Mouse (Mus musculus): ENCODE measurements at regions not wholly inside any gene's neighbourhood (a gene's known extent, or its start where the extent isn't known, plus 50 kb on each side); places are given as distances from the start of the nearest gene placed in this dataset.

- no peaks in the 10 kb centered on the region for H3K4me1 ChIP-seq (ENCODE audit: control insufficient read depth, insufficient read depth, low read length)
- no peak overlapping the region for H3K4me3 ChIP-seq (replicated peaks; ENCODE audit: control insufficient read depth, low read depth, low read length)
- no peak overlapping the region for H3K27ac ChIP-seq (ENCODE audit: control insufficient read depth, insufficient read depth, low read depth, low read length, poor library complexity)
- WGBS, result 72% methylated on average over 3 of the region's 3 CpGs
- TF ChIP-seq CTCF (IDR thresholded peaks at IDR 0.05; ENCODE audit: control insufficient read depth, insufficient read depth, low read length), result no peak
Measured at GRCm38 (mm10) chr8:33123061-33123587, 305.4 kb upstream of the 5930422O12Rik start.

GRCm38 (mm10) chr8:33126981-33127380, 301.5 kb upstream of the 5930422O12Rik start:
- Histone ChIP-seq H3K4me1 (ENCODE audit: control insufficient read depth, insufficient read depth, low read length) (no peaks in the 10 kb centered on the region), H3K27ac (ENCODE audit: control insufficient read depth, insufficient read depth, low read depth, low read length, poor library complexity) (no peak overlapping the region), H3K4me3 (replicated peaks; ENCODE audit: control insufficient read depth, low read depth, low read length) (no peak overlapping the region)
- TF ChIP-seq POLR2A (IDR thresholded peaks at IDR 0.05; ENCODE audit: borderline replicate concordance, control insufficient read depth, low read depth, low read length) (no peak), CTCF (IDR thresholded peaks at IDR 0.05; ENCODE audit: control insufficient read depth, insufficient read depth, low read length) (no peak)
- 81% methylated on average over 2 of the region's 2 CpGs for WGBS

GRCm38 (mm10) chr8:33138874-33139273, 289.6 kb upstream of the 5930422O12Rik start:
- Histone ChIP-seq H3K4me1 (ENCODE audit: control insufficient read depth, insufficient read depth, low read length) (no peaks in the 10 kb centered on the region), H3K27ac (ENCODE audit: control insufficient read depth, insufficient read depth, low read depth, low read length, poor library complexity) (no peak overlapping the region), H3K4me3 (replicated peaks; ENCODE audit: control insufficient read depth, low read depth, low read length) (no peak overlapping the region)
- TF ChIP-seq CTCF (IDR thresholded peaks at IDR 0.05; ENCODE audit: control insufficient read depth, insufficient read depth, low read length) (no peak), POLR2A (IDR thresholded peaks at IDR 0.05; ENCODE audit: borderline replicate concordance, control insufficient read depth, low read depth, low read length) (no peak)
- WGBS, result 59% methylated on average over 2 of the region's 2 CpGs

GRCm38 (mm10) chr8:33139850-33140249, 288.7 kb upstream of the 5930422O12Rik start:
- WGBS, result 73% methylated on average over 2 of the region's 2 CpGs
- TF ChIP-seq POLR2A (IDR thresholded peaks at IDR 0.05; ENCODE audit: borderline replicate concordance, control insufficient read depth, low read depth, low read length) (no peak), CTCF (IDR thresholded peaks at IDR 0.05; ENCODE audit: control insufficient read depth, insufficient read depth, low read length) (no peak)
- Histone ChIP-seq H3K27ac (ENCODE audit: control insufficient read depth, insufficient read depth, low read depth, low read length, poor library complexity) (no peak overlapping the region), H3K4me1 (ENCODE audit: control insufficient read depth, insufficient read depth, low read length) (no peaks in the 10 kb centered on the region), H3K4me3 (replicated peaks; ENCODE audit: control insufficient read depth, low read depth, low read length) (no peak overlapping the region)

- Histone ChIP-seq H3K4me1 (ENCODE audit: control insufficient read depth, insufficient read depth, low read length) (no peaks in the 10 kb centered on the region), H3K4me3 (replicated peaks; ENCODE audit: control insufficient read depth, low read depth, low read length) (no peak overlapping the region), H3K27ac (ENCODE audit: control insufficient read depth, insufficient read depth, low read depth, low read length, poor library complexity) (no peak overlapping the region)
- whole genome bisulfite sequencing, result 77% methylated on average over 6 of the region's 6 CpGs
- TF ChIP-seq POLR2A (IDR thresholded peaks at IDR 0.05; ENCODE audit: borderline replicate concordance, control insufficient read depth, low read depth, low read length) (no peak), CTCF (IDR thresholded peaks at IDR 0.05; ENCODE audit: control insufficient read depth, insufficient read depth, low read length) (no peak)
Measured at GRCm38 (mm10) chr8:33177642-33178041, 250.9 kb upstream of the 5930422O12Rik start.

GRCm38 (mm10) chr8:33183029-33183428, 245.5 kb upstream of the 5930422O12Rik start:
- TF ChIP-seq POLR2A (IDR thresholded peaks at IDR 0.05; ENCODE audit: borderline replicate concordance, control insufficient read depth, low read depth, low read length) (no peak), CTCF (IDR thresholded peaks at IDR 0.05; ENCODE audit: control insufficient read depth, insufficient read depth, low read length) (no peak)
- H3K4me1 ChIP-seq (ENCODE audit: control insufficient read depth, insufficient read depth, low read length), result no peaks in the 10 kb centered on the region; the same call in none of the 2 replicates
- no peak overlapping the region for H3K4me3 ChIP-seq (replicated peaks; ENCODE audit: control insufficient read depth, low read depth, low read length)
- WGBS, result 51% methylated on average over 9 of the region's 9 CpGs
- H3K27ac ChIP-seq (ENCODE audit: control insufficient read depth, insufficient read depth, low read depth, low read length, poor library complexity), result no peak overlapping the region

Measured in bone marrow, adult 2 months (tissue).